Mouse (Mus musculus) kidney, adult 18-20 months (tissue): ENCODE measurements at regions not wholly inside any gene's neighbourhood (a gene's known extent, or its start where the extent isn't known, plus 50 kb on each side); places are given as distances from the start of the nearest gene placed in this dataset.

Experiments
- DNase-seq: peaks from one replicate; pipeline ENCODE4 v3.0.0; 2021

DNA sequence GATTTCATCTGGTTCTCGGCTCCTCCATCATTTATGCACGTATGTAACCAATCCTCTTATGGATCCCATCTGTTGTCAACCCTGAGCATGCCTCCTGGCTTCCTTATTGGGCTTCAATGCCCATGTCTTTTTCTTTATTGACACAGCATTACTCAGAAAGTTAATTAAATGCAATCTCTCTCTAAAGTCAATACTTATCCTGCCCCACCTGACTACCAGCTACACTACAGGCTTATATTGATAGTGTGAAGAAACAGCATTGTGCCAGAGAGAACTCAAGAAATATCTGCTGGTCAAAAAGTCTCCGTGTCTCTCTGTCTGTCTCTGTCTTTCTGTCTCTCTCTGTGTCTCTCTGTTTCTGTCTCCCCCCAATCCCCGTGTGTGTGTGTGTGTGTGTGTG is 194.7 kb upstream of the Rfx3 start:
- DNase-seq = no peak

DNA sequence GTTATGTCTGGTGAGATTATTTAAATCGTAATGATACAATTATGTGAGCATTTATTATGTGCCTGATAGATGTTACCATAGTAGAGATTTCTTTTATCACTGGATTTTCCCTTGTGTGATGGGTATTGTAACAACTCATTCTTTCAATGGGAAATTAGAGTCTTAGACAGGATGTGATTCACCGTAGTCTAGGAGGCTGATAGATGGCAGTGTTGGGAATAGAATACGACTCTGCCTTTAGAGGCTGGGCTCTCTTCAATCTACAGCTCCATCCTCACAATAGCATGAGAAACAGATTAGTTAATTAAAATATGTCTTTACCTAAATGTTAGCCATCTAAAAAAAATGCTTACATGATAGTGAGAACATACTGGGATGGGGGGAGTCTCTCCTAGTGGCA is 192.8 kb upstream of the Rfx3 start:
- DNase-seq = no peak

DNA sequence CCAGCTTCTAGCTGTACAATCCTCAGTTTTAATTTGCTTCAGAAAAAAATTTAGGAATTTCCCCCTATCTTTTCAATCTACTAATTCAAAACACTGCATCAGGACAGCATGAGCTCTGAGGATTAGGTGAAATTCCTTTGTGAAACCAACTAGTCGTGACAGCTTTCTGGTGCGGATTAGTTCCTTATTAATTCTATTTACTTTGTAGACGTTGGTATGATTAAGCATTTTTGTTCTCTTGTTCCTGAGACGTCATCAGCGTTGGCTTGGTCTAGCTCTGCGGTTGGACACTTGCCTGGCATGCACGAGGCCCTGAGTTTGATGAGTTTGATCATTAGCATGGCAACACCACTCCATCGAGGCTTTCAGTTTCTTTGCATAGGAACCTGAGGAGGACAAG is 188.4 kb upstream of the Rfx3 start:
- no peak for DNase-seq

DNA sequence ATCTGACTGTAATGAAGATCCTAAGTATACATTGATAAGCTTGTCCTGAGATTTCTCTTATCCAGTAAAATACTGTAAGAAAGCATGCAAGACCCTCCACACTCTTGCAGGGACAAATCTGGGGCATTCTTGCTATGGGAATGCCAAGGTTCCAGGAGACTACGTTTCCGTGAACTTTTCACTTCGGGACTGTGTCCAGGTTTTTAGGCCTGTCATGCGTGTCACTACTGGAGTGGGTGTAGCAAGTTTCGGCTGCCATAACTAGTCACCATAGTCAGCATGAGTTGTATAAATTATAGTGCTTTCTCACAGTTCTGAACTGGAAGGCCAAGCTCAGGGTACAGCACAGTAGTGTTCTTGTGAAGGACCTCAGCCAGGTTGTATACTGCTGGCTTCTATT is 185.9 kb upstream of the Rfx3 start:
- peak; percentile 23 for DNase-seq

DNA sequence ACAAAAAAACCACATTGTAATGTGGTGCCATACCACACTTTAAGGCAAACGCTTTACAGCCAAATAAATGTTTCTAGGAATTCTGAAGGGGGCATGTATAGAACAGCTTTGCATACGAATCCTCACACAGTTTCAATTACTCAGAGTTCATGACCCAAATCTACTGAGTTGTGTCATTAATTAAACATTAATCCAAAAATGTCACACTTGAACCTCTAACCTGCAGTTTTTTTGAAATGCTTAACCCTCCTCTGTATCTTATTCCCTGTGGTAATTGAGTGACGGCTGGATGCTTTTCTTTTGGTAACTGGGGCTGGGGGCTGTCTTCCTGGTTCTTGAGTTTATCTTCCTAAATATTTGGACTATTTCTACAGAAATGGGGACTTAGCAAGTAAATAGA is 181.3 kb upstream of the Rfx3 start:
- no peak for DNase-seq

DNA sequence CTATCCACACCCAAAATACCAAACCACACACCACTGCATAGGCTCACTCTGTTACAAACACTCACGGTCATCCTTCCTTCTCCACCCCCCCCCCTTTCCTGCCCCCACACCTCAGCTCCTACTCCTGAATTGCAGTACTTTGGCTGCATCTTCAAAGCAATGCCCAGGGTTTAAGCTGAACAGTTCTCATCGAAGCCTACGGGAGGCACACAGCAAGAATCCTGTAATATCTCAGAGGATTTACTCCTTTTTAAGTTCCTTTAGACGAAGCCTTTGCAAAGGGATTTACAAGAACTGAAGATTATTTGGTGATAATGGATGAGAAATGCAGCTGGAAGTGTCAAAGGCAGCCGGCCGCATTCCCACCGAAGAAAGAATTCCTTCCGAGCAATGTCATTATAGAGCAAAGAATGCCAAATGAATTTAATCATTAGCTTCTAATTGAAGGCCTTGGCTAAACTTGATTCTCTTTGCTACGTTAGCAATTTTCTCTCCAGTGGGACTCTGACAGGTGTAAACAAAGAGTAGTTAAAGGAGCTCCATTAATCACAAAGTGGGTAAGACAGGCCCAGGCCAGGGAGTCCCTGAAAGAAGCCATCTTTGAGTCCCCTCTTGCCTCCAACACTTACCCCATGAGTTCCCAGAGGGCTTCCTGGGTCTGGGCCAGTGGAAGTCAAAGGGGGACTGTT is 180.6 kb upstream of the Rfx3 start:
- DNase-seq = peak; percentile 42

DNA sequence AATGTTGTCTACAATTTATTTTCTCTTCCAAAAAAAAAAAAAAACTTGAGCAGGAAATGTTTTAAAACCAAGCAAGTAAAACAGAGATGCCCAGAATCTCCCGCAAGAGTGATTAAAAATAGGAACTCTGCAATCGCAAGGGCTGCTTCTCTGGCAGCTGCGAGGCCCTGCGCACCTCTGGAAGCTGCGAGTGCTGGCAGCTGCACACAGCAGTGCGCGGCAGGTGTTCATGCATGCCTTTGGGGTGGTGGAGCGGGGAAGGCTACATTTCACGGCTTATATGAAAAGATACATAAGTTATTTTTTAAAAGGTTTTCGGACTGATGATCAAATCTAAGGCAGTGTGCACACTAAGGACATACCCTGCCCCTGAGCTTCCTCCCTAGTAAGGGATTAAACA is 179.3 kb upstream of the Rfx3 start:
- peak; percentile 22 for DNase-seq

DNA sequence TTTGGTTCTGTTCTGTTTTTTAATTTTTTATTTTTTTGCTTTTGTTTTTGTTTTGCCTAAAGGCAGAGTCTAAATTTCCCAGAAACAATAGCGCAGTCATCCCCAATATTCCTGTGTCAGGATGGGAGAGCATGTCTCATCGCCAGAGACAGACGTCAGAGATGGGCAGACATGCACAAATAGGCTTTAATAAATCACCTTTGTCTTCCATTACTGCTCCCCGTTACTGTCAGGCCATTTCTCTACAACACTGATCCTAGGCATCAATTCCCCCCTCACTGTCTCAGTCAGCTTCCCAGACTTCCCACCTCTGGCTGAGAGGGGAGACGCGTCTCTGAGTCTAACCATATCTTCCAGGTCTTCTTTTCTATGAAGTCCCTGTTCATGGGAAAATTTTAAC is 177.4 kb upstream of the Rfx3 start:
- DNase-seq = no peak

DNA sequence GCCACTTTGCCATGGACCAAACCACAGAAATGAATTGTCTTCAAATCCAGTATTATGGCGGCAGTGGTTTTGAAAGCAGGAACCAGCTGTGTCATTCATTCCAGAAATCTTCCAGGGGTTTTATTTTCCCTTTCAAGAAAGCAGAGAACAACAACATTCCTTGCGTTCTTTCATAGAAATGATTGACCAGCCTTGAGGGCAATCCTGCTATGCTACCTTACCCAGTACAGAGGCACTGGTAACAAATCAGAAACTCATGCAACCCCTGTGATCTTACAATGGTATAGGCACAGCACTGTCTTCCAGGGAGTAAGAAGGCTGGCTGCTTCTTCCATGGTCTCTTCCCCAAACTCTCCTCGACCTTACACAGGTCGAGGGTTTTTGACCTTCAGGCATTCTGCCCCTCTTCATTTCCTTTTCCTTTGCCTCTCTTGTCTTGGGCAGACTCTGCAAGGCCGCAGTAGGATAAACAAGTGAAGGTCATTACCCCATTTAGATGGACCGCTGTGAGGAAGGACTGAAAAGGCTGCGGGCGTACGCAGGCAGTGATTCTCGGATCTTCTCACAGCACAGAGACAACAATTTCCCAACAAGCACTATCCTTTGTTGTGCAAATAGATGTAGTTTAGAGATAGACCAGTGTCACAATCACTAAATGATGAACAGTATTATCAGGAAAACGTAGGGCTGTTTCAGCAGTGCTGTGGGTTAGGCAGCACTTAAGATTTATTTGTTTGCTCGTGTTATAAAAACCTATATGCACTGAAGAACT is 171.6 kb upstream of the Rfx3 start:
- peak; percentile 61 for DNase-seq

DNA sequence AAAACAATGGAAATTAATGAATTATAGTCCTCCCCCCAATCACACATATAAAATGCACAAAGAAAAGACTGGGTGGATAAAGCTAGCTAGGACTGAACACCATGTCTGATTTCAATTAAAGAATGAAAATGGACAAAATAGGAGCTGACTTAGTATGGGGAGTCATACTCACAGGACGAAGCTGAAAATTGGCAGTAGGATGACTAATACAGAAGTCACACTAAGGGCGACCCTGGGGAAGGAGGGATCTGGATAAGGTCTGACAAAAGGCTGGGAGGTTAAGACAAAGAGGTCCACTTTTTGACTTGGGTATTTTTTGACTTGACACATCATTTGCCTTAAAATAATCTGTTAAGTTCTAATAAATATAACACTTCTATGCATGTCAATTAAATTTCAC is 170.2 kb upstream of the Rfx3 start:
- no peak for DNase-seq

DNA sequence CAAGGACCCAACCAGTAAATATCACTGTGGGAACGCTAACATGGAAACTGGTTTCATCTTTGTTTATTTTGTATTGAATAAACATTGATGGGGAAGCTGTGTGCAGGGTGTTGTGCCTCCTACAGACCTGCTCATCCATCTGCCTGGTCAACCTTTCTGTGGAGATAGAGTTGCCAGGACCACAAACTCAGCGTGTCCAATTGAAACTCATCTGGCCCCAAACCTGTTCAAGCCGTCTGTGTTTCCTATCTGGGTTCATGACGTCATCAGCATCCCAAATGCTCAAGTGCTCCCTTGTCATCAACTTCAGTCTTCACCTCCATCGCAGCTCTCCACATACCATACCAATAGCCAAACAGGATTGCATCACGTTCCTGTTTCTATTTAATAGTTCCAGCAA is 167.1 kb upstream of the Rfx3 start:
- no peak for DNase-seq

DNA sequence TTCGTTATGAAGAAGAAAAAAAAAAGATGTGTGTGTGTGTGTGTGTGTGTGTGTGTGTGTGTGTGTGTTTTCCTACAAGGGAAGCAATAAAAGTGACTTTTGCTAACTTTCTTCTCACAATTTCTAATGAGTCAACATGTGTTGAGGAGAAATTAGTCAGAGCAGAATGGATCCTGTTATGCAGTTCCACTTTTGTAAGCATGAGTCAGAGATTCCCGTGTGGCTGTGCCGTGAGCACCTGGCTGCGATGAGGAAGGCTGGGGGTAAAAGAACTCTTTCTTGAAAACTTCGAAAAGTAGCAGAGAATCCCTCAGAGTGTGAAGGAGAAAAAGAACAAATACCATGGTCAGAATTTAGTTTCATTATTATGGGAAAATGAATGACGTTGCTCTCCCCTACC is 165.9 kb upstream of the Rfx3 start:
- no peak for DNase-seq

DNA sequence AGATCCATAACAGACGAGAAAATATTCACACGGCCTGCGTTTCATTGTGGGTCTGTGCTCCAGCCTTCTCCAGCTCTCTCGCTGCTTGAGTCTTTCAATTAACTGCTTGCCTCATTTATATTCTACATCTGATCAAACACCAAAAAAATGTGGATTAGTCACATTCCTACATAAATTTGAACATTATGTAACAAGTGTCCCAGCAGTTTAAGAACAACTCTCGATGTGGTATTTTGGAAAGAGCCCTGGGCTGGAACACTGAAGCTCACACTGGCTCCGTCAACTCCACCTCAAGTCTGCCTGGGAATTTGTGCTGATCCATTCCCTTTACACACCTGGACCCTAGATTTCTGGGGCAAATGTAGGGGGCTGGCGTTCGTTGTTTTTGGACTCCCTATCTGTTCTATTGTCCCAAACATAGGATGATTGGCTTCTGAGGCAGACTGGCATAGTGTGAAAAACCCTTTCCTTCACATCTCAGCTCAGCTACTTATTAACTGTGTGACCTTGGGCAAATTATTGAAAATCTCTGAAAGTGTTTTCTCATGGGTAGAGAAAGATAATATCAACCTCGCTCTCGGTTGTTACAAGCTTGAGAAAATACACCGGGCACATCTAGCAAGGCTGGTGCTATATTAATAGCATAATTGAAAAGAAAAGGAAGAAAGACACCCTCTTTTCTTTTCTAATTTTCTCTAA is 161.0 kb upstream of the Rfx3 start:
- peak; percentile 49 for DNase-seq

DNA sequence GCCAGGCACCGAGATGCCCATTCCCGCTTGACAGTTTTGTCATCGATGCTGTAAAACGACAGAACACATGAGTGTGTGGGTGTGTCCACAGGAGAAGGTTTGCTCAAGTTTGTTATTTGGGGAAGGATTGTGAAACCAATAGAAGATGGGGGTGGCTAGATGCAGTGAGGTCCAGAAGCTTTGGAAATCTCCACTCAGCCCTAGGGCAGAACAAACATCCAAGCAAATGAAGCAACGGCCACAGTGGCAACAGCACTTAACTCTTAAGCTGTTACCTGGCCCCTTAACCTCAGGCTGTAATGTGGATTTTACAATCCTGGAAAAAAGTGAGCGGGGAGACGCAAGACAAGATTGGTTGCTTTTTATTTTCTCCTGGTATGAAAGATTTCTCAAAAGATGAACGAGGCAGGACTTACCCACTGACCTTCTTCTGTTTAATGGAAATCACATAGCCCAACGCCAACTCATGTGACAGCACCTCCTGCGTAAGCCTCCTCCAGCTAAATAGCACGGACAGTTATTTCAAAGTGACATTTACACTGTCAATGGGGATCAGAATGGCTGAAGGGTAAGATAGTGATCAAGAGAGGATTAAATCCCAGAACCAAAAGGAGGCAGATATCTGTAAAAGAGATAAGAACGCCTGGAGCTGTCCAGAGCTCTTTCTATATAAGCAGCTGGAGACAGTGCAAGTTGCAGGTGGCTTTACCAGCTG is 156.6 kb upstream of the Rfx3 start:
- no peak for DNase-seq

DNA sequence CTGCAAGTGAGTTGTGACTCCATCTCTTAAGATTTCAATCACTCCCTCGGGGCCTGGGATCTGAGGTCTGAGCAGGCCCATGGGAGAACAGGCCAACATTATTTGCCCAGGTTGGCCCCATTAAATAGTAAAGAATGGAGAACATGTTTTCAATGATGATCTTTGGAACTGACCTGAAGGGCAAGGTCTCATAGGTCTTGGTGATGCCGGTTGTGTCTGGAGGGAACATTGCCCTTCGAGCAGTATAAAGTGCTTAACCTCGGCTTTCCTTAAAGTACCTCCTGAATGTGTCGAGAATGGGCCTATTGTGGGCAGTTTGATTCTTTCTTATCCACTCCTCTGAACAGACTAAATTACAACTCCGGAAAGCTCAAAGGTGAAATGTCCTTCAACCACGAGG is 155.7 kb upstream of the Rfx3 start:
- DNase-seq = no peak

DNA sequence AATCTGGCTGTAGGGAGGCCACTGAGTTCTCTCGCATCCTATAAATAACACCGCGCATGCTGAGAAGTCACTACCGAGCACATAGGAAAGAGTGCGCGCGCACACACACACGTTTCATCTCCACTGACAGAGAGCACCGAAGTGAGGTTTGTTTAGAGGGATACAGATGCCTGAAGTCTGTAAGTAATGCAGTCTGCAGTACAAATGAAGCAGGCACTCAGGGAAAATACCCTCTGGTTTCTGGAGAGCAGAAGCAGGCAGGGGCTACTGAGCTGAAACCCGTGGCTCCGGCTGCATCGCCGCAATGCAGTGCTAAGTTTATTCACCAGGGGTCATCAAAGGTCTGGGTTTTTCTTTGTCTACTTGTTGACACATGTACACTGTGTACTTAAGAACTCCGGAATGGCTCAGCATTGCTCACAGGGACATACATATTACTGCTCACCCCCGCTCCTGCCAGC is 155.0 kb upstream of the Rfx3 start:
- peak; percentile 71 for DNase-seq

DNA sequence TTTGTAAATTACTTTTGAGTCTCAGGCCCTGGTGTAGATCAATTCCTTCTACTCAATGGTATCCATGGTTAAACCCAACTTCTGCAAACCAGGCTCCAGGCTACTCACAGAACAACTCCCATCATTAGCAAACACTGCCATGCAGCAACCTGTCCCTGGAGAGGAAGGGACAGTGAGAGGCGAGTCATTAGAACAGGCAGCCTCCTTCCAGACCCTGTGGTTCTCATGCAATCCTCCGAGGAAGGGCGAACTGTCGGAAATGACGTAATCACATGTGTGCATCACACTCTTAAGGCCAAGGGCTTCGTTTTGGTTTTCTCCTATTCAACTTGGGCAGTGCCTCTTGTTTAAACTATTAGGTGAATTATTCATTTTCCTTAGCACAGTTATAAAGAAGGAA is 152.2 kb upstream of the Rfx3 start:
- DNase-seq = no peak

DNA sequence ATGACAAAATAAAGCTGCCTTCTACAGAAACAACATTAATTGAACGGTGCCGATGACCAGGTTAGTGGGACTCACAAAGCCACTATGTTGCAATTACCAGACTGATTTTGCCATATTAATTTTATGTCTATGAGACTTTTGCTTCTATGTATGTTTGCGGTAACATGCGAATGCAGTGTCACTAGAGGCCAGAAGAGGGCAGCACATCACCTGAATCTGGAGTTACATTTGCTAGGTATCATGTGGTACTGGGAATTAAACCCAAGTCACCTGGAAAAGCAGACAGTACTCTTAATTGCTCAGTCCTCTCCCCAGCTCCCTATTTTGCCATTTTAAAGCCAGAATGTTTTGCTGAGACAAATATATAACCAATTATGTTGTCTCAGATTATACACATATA is 149.6 kb upstream of the Rfx3 start:
- DNase-seq = no peak

DNA sequence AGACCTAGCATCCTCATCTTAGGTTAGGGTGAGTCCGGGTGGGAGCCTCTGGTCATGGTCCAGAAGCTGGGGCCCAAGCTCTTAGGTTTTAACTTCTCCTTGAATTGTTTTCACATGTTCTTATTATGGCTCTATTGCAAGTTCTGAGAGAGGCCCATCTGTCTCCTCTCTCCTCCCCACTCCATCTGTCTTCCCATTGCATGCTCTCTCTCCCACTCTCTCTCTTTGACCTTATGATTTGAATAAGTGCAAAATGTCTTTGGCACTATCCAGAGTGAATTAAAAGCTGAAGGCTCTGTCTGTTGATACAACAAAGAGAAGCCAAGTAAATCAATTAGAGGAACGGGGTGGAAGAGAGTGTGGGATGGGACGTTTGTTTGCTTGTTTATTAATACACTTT is 146.2 kb upstream of the Rfx3 start:
- no peak for DNase-seq

DNA sequence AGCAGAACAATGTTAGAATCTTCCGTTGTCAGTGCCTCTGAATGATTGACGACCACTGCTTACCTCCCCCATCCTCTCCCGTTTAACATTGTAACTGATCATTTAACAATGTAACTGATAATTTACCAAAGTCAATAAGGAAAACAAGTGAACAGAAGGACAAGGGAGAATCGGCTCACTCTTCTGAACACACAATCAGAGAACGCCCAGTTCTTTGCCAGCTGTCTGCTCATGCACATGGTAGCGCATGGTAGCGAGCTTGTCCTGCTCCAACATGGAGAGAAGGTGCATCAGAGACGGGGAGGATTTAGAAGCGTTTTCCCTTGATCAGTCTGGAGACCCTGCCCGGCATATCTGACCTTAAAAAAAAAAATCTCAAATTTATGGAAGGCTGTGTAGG is 126.6 kb upstream of the Rfx3 start:
- DNase-seq = no peak

DNA sequence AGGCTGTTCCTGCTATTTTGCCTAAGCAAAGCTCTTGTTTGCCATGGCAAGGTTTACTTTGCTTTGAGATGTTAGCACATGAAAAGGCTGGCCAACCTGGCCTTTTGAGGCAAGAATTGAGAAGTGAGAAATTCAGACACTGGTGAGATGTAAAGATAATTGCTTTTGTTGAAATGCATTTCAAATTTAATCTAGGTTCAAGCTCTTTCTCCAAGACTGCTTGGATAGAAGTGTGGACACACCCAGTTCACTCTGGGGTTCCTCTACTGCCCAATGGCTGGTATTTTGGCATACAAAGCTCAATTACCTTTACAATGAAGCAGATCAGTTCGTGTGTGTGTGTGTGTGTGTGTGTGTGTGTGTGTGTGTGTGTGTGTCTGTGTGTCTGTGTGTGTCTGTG is 123.8 kb upstream of the Rfx3 start:
- no peak for DNase-seq

DNA sequence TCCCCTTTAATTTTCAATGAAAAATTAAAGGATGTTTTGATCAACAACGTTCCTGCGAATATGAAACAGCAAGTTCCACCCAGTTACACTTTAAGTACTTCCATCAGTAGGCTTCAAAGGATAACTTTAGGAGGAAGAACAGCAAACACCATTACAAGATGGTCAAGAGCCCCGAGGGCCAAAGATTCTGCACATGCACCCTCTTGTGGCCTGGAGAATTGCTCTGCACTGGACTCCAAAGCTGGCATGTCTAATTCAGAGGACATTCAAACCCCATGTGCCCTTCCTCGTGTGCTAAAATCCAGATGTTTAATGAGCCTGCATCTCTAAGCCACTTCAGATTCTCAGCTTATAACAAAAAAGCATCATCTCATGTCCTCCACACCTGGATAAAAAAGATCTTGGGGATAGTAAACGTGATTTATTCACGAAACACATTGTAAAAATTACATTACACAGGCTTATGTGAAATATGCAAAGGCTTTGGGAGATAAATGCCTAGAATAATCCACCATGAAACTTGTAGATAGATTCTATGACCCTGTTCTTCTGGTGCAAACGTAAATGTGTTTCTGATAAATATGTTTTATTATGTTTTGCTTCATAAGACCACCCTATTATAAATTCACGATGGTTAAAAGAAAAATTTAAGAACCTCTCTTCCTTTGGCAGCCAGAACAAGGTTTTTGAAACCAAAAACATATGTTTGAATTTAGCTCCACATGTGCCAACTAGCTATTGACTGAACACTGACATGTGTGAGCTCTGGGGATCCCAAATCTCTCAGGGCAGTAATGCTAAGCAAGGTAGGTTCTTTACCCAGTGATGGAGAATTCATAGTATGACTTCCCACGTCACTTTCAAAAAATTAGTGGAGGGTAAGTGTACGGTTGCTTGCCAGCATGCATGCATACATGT is 100.6 kb upstream of the Rfx3 start:
- no peak for DNase-seq
